Mouse (Mus musculus): ENCODE measurements around the gene Gm7029. TPM values are rescaled to one million over a fixed set of nuclear protein-coding genes. Genes with fewer than 3 reads are reported as not detected.

The Gm7029 gene
- polyA plus RNA-seq (2015; fragmentation: Nextera tagmentation; extraction: Ambion mirVana) = not detected in 2 replicates

DNA sequence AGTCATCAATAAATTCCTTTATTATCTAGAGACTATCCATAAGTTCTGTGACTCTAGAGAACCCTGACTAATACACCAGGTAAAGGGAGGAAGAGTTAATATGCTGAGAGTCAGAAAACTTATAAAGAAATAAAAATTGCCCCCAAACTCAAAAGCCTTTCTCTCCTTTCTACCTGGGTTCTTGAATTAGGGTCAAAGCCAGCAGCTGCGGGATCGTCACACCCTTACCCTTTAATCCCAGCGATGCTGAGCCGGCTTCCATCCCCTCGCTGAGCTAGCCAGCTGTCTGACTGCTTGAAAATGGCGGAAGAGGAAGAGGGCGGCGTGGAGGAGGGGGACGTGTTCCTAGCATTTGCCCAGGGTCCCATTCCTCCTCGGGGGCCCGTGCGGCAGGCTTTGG lies at the start of gene Gm7029:
Gene Gm7029 (plus strand): TSS at position 301 of the 400 bp plus-strand sequence.

DNA sequence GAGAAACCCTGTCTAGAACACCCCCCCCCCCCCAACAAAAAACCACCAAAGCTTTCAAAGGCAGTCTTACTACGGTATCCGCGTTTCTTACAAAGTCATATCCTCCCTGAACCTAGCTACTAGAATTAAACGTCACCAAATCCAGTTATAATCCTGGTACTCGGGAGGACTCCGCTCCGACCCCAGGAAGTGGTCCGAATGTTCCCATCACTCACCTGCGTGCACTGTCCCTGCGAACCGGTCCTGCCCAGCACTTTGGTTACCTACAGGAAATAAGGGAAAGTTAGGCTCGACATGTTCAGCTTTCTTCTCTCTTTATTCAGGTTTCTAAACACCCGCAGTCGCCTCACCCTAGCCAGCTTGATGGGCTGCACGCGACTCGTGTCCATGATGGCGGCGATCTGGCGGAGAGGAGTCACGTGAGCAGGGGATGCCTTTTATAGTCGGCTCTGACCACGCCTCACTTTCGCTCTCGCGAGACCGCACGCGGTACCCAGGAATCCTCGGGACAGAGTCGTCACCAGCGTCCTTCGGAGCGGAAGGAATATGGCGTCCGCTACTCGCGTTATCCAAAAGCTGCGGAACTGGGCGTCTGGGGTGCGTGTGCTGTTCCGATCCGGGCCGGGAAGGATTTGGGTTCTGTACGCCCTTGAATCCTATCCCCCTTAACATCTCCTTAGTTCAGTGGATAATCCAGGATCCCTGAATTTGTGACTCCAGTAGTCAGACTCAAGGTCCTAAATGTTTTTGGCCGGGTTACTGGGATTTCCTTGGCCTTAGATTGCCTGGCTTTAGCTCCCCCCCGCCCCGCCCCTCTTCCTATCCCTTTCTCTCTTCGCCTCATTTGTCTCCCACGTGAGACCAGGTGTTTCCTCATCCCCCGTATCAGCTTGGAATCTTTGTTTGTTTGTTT lies 49.3 kb upstream of the Gm7029 start, which contains the start of the genes Rps28 and Ndufa7:
Gene Rps28 (minus strand): TSS at position 479 of the 913 bp plus-strand sequence.
Gene Ndufa7 (plus strand): TSS at position 489 of the 913 bp plus-strand sequence.

DNA sequence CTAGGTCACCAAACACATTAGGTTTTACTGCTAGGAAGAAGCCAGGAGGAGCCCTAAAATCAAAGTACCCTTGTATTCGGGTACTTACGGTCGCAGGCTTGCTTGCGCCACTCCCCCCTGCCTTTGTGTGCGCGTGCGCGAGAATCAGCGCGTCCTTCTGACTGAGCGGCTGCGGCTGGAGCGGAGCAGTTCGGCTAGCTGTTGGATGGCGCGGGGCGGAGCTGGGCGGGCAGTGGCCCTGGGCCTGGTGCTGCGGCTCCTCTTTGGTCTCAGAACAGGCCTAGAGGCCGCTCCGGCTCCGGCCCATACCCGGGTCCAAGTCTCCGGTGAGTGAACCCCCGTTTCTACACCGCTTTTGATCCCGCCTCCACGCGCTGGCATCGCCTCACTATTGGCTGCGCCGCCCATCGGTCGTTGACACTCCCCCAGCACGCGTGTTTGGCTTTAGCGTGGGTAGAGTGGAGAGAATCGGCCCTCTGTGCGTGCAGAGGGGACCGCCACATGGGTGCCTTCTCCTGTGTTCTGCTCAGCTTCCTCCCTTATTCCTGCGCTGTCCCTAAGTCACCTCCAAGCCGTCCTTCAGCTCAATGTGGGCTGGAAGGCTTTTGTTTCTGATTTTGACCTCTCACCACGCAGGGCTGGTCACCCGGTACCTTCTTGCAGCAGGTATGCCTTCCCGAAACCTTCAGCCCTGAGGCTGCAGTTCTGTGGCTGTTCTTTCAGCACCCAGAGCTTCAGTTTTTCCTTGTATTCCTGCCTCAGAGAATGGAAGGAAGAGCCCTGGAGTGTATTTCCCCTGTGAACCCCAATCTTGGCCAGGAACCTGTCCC lies 30.5 kb upstream of the Gm7029 start, which contains the start of gene Cd320:
Gene Cd320 (plus strand): TSS at position 126 of the 830 bp plus-strand sequence.

DNA sequence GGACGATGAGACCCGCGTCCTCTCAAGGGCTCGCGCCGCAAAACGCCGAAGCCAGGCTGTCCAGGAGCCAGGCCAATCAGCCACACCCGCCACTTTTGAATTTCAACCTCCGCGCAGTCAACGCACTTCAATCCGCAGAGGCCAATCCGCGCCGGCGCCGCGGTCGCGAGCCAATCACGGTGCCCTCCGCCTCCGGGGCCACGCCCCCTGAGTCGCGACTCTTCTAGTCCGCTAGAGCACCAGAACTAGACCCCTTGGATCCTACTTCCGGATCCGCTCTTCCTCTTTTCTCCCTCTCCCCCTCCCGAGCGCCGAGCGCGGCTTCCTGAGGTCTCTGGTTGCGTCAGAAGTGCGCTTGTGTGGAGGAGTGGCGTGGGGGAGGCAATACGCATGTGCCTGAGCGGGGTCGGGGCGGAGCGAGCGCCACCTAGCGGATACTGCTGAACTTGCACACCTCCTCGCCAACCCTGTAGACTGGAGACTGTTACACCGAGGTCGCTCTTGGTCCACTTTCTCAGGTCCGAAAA lies 17.0 kb downstream of the Gm7029 start, which contains the start of gene Kifc1:
Gene Kifc1 (minus strand): TSS at position 129 of the 527 bp plus-strand sequence.

DNA sequence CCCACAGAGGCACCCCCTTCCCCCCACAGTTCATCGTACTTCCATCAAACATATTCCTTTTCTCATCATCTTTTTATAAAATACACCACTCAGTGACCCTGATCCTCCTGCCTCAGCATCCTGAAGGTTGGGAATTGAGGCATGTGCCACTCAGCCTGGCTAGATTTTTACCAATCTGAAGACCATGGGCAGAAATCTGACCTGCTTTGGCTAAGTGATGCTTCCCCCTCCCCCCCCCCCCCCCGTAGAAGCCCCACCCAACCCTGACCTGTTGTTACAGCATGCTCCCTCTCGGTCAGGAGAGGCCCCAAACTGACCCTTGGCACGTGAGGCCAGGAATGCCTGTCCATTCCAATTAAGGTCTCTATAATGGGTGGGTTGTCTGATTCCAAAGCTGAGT lies 31.2 kb downstream of the Gm7029 start, which contains the start of gene Platr17:
Gene Platr17 (plus strand): TSS at position 301 of the 400 bp plus-strand sequence.

DNA sequence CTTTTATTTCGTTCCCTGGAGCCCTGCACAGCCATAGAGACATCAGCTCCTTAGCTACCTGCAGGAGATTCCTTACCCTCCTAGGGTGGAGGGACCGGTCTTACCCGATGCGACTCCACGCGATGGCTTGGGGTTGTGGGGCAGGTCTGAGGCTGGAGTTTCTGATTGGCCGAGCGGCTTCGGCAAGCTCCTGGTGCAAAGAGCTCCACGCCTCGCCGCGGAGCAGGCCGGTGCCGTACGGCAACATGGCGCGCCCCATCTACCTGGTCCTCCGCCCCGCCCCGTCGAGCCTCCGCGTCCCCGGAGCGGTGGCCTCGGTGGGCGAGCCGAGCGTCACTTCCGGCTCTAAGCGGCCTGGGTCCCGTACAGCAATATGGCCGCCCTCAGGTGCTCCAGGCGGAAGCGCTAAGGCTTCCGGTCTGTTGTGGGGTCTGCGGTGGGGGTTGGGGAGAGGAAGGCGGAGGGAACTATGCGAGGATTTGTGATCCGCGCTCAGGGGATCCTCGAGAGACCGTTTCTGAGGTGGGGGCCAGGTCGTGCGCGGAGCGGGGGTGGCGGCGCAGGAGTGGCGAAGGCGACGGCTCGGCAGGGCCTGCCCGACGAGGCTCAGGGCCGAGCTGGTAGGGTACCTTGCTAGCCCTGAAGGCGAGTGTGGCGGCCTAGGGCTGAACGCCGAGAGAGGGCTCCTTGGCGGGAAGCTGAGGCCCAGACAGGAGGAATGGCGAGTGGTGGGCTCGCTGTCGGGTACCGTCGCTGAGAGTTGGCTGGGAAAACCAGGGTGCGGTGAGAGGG lies 35.6 kb downstream of the Gm7029 start, which contains the start of gene Daxx:
Gene Daxx (plus strand): TSS at position 338 of the 792 bp plus-strand sequence.

DNA sequence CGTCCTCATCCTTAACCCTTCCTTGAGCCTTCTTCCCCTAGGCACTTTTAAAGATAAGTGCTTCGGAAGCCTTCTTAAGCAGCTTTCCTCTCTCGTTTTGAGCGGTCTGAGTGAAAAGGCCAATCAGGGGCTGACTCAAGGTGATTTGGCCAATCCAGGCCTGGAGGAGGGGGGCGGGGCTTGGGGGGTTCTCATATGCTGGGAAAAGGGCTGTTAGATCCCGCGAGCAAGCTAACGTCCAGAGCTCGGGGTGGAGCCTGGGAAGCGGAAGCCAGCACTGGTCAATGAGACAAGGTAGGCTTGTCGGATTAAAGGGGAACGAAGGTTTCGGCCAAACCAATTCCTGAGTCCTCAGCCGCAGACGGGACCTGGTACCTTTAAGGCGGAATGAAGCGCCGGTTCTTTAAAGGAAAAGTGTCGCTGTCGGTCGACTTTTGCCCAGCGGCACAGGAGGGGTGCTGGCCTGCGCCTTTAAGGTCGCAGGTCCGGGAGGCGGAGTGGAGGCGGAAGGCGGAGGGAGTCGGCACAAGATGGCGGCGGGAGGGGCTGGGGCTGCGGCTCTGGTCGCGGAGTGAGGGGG lies 42.1 kb downstream of the Gm7029 start, which contains the start of the genes Tapbp and Zbtb22:
Gene Tapbp (plus strand): TSS at position 229 of the 580 bp plus-strand sequence.
Gene Zbtb22 (plus strand): TSS at position 234 of the 580 bp plus-strand sequence.

Small RNA genes lying within 50 kb of the gene (microRNA-seq; reads per million reads assigned to microRNA genes)
- gene Gm27740 = not detected

Other genes starting within 250 kb of the Gm7029 start
- 31.3 and 32.4 TPM in 2 replicates for gene Zfp414, start 244.7 kb upstream of the Gm7029 start, polyA plus RNA-seq (2015; fragmentation: Nextera tagmentation; extraction: Ambion mirVana)
- 0.41 and 1.3 TPM in 2 replicates for gene Pram1, start 235.8 kb upstream of the Gm7029 start, polyA plus RNA-seq (2015; fragmentation: Nextera tagmentation; extraction: Ambion mirVana)
- gene Hnrnpm, start 187.0 kb upstream of the Gm7029 start, polyA plus RNA-seq (2015; fragmentation: Nextera tagmentation; extraction: Ambion mirVana) = 109 and 132 TPM in 2 replicates
- gene March2, start 155.2 kb upstream of the Gm7029 start, polyA plus RNA-seq (2015; fragmentation: Nextera tagmentation; extraction: Ambion mirVana) = 87.0 and 101 TPM in 2 replicates
- gene Rab11b, start 113.3 kb upstream of the Gm7029 start, polyA plus RNA-seq (2015; fragmentation: Nextera tagmentation; extraction: Ambion mirVana) = 246 and 249 TPM in 2 replicates
- 32.3 and 36.8 TPM in 2 replicates for gene Angptl4, start 92.0 kb upstream of the Gm7029 start, polyA plus RNA-seq (2015; fragmentation: Nextera tagmentation; extraction: Ambion mirVana)
- 21.2 and 23.5 TPM in 2 replicates for gene Kank3, start 63.3 kb upstream of the Gm7029 start, polyA plus RNA-seq (2015; fragmentation: Nextera tagmentation; extraction: Ambion mirVana)
- gene Rps28, start 49.3 kb upstream of the Gm7029 start, polyA plus RNA-seq (2015; fragmentation: Nextera tagmentation; extraction: Ambion mirVana) = 778 and 855 TPM in 2 replicates
- 513 and 574 TPM in 2 replicates for gene Ndufa7, start 49.3 kb upstream of the Gm7029 start, polyA plus RNA-seq (2015; fragmentation: Nextera tagmentation; extraction: Ambion mirVana)
- gene Cd320, start 30.7 kb upstream of the Gm7029 start, polyA plus RNA-seq (2015; fragmentation: Nextera tagmentation; extraction: Ambion mirVana) = 22.6 and 27.1 TPM in 2 replicates
- gene Kifc1, start 16.8 kb downstream of the Gm7029 start, polyA plus RNA-seq (2015; fragmentation: Nextera tagmentation; extraction: Ambion mirVana) = 1.3 and 1.9 TPM in 2 replicates
- gene Platr17, start 31.3 kb downstream of the Gm7029 start, polyA plus RNA-seq (2015; fragmentation: Nextera tagmentation; extraction: Ambion mirVana) = 0.20 and 0.88 TPM in 2 replicates
- gene Daxx, start 35.6 kb downstream of the Gm7029 start, polyA plus RNA-seq (2015; fragmentation: Nextera tagmentation; extraction: Ambion mirVana) = 23.1 and 26.3 TPM in 2 replicates
- 68.1 and 71.1 TPM in 2 replicates for gene Tapbp, start 42.1 kb downstream of the Gm7029 start, polyA plus RNA-seq (2015; fragmentation: Nextera tagmentation; extraction: Ambion mirVana)
- gene Zbtb22, start 42.1 kb downstream of the Gm7029 start, polyA plus RNA-seq (2015; fragmentation: Nextera tagmentation; extraction: Ambion mirVana) = 12.5 and 13.1 TPM in 2 replicates
- 23.8 and 27.2 TPM in 2 replicates for gene Rgl2, start 55.7 kb downstream of the Gm7029 start, polyA plus RNA-seq (2015; fragmentation: Nextera tagmentation; extraction: Ambion mirVana)
- 93.9 and 108 TPM in 2 replicates for gene Pfdn6, start 66.5 kb downstream of the Gm7029 start, polyA plus RNA-seq (2015; fragmentation: Nextera tagmentation; extraction: Ambion mirVana)
- gene Wdr46, start 66.8 kb downstream of the Gm7029 start, polyA plus RNA-seq (2015; fragmentation: Nextera tagmentation; extraction: Ambion mirVana) = 18.0 and 19.4 TPM in 2 replicates
- 6.4 and 6.7 TPM in 2 replicates for gene B3galt4, start 77.7 kb downstream of the Gm7029 start, polyA plus RNA-seq (2015; fragmentation: Nextera tagmentation; extraction: Ambion mirVana)
- 28.7 and 29.0 TPM in 2 replicates for gene Vps52, start 82.0 kb downstream of the Gm7029 start, polyA plus RNA-seq (2015; fragmentation: Nextera tagmentation; extraction: Ambion mirVana)
- gene Rps18, start 82.2 kb downstream of the Gm7029 start, polyA plus RNA-seq (2015; fragmentation: Nextera tagmentation; extraction: Ambion mirVana) = 1,535 and 1,858 TPM in 2 replicates
- gene H2-K1, start 126.5 kb downstream of the Gm7029 start, polyA plus RNA-seq (2015; fragmentation: Nextera tagmentation; extraction: Ambion mirVana) = 97.3 and 136 TPM in 2 replicates
- 12.7 and 13.4 TPM in 2 replicates for gene Ring1, start 150.8 kb downstream of the Gm7029 start, polyA plus RNA-seq (2015; fragmentation: Nextera tagmentation; extraction: Ambion mirVana)
- 39.1 and 39.5 TPM in 2 replicates for gene H2-Ke6, start 154.2 kb downstream of the Gm7029 start, polyA plus RNA-seq (2015; fragmentation: Nextera tagmentation; extraction: Ambion mirVana)
- gene Slc39a7, start 157.8 kb downstream of the Gm7029 start, polyA plus RNA-seq (2015; fragmentation: Nextera tagmentation; extraction: Ambion mirVana) = 139 and 141 TPM in 2 replicates
- gene Rxrb, start 158.0 kb downstream of the Gm7029 start, polyA plus RNA-seq (2015; fragmentation: Nextera tagmentation; extraction: Ambion mirVana) = 22.6 and 25.7 TPM in 2 replicates
- gene Col11a2, start 165.6 kb downstream of the Gm7029 start, polyA plus RNA-seq (2015; fragmentation: Nextera tagmentation; extraction: Ambion mirVana) = 0.26 and 0.34 TPM in 2 replicates
- gene H2-Oa, start 218.5 kb downstream of the Gm7029 start, polyA plus RNA-seq (2015; fragmentation: Nextera tagmentation; extraction: Ambion mirVana) = 0.24 TPM in 1 of 2 replicates, not detected in the other
- gene H2-DMa, start 245.7 kb downstream of the Gm7029 start, polyA plus RNA-seq (2015; fragmentation: Nextera tagmentation; extraction: Ambion mirVana) = 5.8 and 8.1 TPM in 2 replicates
- gene Brd2, start 248.8 kb downstream of the Gm7029 start, polyA plus RNA-seq (2015; fragmentation: Nextera tagmentation; extraction: Ambion mirVana) = 53.0 and 53.2 TPM in 2 replicates

All from urinary bladder, postnatal 0 days (tissue).